Mouse (Mus musculus) neural tube, embryonic 12.5 days (tissue): ENCODE data around the gene Crybg2. TPM values are rescaled to one million over a fixed set of nuclear protein-coding genes. Genes with fewer than 3 reads are reported as not detected.

Experiments
- ATAC-seq: fragments of 200-750 bp; cut with Nextera tagmentation; 2 replicates; pipeline ENCODE4 v1.8.0; 2017; ENCODE audit warnings: low read depth, mild to moderate bottlenecking, moderate TSS enrichment, moderate library complexity; ENCODE audit not compliant: low FRiP score
- H3K27ac ChIP-seq: fragments of 300-500 bp; sonication (generic); 2 replicates; pipeline ENCODE4 v1.5.1; 2016
- H3K27me3 ChIP-seq: fragments of 300-500 bp; sonication (generic); replicated peaks from 2 replicates; pipeline ENCODE4 v1.6.1; 2016; ENCODE audit warnings: mild to moderate bottlenecking
- H3K36me3 ChIP-seq: fragments of 300-500 bp; sonication (generic); 2 replicates; pipeline ENCODE4 v1.6.1; 2016; ENCODE audit warnings: mild to moderate bottlenecking
- H3K4me1 ChIP-seq: fragments of 300-500 bp; sonication (generic); 2 replicates; pipeline ENCODE4 v1.6.1; 2016
- H3K4me2 ChIP-seq: fragments of 300-500 bp; sonication (generic); replicated peaks from 2 replicates; pipeline ENCODE4 v1.6.1; 2016; ENCODE audit warnings: mild to moderate bottlenecking
- H3K4me3 ChIP-seq: fragments of 300-500 bp; sonication (generic); 2 replicates; pipeline ENCODE4 v1.5.1; 2016
- H3K9ac ChIP-seq: fragments of 300-500 bp; sonication (generic); 2 replicates; pipeline ENCODE4 v1.6.1; 2016; ENCODE audit warnings: mild to moderate bottlenecking
- H3K9me3 ChIP-seq: fragments of 300-500 bp; sonication (generic); 2 replicates; pipeline ENCODE4 v1.6.1; 2016; ENCODE audit warnings: mild to moderate bottlenecking
- WGBS: fragments of 180-500 bp; shearing (Covaris S2); methylation state at CpG from one replicate; pipeline ENCODE4 v1.1.7; 2016; 5-methylcytosine and 5-hydroxymethylcytosine counted together
- polyA plus RNA-seq: library from polyadenylated mRNA; unstranded; fragments of >200 nt; fragmentation: Nextera tagmentation; extraction: Ambion mirVana; gene quantifications from 2 replicates; pipeline ENCODE4 v1.2.1, GENCODE M21; 2016

Crybg2 gene
- polyA plus RNA-seq, 1 experiment from 2014 or later = 1.5 TPM

DNA sequence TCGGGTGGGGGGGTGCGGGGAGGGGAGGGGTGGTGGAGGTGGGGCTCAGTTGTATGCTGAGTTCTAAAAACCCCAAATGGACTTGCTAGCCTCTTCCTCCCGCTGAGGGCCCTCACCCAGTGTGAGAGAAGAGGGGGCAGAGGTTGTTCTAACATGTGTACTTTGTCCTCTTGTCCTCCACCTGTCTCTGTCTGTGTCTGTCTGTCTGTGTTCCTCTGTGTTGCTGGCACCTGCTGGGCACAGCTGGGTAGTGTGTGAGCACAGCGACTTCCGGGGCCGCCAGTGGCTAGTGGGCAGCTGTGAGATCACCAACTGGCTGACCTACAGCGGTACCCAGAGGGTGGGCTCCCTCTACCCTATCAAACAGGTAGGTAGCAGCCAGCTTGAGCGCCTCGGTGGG is 28.4 kb downstream of the Crybg2 start:
- Histone ChIP-seq H3K36me3 (no peaks in the 10 kb centered on the region), H3K4me1 (no peaks in the 10 kb centered on the region), H3K9me3 (no peaks in the 10 kb centered on the region), H3K9ac (no peak overlapping the region), H3K27me3 (no peaks in the 10 kb centered on the region), H3K4me3 (no peak overlapping the region), H3K27ac (no peak overlapping the region), H3K4me2 (no peak overlapping the region)
- WGBS = 77% methylated on average over 9 of the region's 9 CpGs
- ATAC-seq = no peak

DNA sequence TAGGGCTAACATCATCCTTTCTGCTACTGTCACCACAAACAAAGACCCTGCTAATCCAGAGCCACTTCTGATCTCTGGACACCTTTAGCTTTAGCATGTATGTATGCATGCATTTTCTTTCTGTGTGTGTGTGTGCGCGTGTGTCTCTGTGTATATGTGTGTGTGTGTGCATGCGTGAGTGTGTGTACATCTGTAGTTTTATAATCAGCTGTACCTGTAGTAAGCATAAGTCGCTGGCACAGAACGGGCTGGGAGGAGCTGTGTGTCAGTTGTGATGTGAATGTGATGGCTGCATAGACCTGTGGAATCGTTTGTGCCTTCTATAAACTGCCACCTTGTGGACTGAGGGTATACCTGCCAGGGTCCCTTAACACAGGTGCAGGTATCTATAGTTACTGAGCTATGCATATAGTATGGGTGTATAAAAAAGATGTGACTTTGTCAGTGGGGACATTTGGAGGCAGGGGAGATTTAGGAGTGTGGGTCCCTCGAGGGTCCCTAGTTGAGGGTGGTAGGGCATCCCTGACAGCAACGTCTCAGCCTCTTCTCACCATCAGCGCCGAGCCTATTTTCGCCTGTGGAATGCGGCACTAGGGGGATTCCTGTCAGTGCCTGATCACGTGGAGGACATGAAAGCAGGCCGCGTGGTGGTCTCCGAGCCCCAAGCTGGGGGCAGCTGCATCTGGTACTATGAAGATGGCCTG is 30.1 kb downstream of the Crybg2 start:
- Histone ChIP-seq H3K4me1 (no peaks in the 10 kb centered on the region), H3K9ac (no peak overlapping the region), H3K9me3 (no peaks in the 10 kb centered on the region), H3K4me2 (no peak overlapping the region), H3K4me3 (no peak overlapping the region), H3K36me3 (no peaks in the 10 kb centered on the region), H3K27me3 (no peaks in the 10 kb centered on the region), H3K27ac (no peak overlapping the region)
- 87% methylated on average over 16 of the region's 16 CpGs for WGBS
- no peak for ATAC-seq

DNA sequence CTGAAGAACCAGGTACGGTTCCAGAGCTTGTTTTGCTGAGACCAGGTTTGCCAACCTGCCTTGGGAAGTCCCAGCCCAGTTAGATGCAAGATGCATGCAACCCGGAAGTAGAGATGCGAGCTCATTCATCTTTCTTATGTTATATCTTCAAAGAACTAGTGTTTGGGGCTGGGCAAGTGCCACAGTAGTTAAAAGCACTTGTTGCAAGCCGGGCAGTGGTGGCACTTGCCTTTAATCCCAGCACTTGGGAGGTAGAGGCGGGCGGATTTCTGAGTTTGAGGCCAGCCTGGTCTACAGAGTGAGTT is 30.6 kb downstream of the Crybg2 start:
- H3K27me3 ChIP-seq = no peaks in the 10 kb centered on the region
- H3K27ac ChIP-seq = no peak overlapping the region
- H3K4me3 ChIP-seq = no peak overlapping the region
- H3K4me1 ChIP-seq = no peaks in the 10 kb centered on the region
- no peak overlapping the region for H3K4me2 ChIP-seq
- no peak for ATAC-seq
- WGBS = 89% methylated on average over 6 of the region's 6 CpGs
- H3K9me3 ChIP-seq = no peaks in the 10 kb centered on the region
- no peak overlapping the region for H3K9ac ChIP-seq
- H3K36me3 ChIP-seq = no peaks in the 10 kb centered on the region

DNA sequence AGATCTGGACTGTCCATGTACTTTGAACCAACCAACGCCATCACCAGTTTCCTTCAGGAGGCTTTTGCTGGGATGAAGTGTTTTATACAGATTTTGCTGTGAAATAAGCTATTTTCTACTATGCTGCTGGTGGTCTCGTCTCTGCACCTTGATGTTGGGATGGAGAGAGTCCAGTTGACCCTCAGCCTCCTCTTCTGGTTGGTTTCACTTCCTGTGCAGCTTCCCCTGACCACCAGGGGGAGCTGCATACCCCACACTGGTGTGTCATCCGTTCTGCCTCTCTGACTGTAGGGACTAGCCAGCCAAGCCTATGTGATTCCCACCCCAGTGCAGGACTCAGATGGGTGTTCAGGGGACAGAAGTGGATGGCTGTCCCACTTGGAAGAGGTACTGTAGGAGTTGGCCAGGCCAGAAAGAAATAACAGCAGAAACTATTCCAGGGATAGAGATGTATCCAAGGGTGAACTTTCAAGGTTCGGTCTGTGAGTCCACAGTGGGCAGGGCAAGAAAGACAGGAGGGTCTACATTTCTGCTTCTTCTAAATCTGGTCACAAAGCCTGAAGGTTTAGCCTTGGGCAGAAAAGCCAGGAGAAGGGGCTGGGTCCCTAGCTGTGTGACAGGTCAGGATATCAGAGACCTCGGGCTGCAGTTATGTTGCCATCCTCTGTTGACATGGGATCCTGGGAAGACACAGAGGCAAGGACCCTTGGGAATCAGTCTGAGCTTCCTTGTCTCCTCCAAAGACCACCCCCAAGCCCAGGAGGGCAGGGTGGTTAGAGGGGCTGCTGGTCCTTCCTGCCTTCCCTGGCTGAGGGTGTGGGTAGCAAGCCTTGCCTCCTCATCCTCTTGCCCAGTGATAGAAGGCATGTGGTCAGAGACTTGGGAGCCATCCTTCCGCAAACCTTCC is 32.0 kb downstream of the Crybg2 start:
- no peak for ATAC-seq
- no peaks in the 10 kb centered on the region for H3K9me3 ChIP-seq
- H3K36me3 ChIP-seq = no peaks in the 10 kb centered on the region
- no peaks in the 10 kb centered on the region for H3K27me3 ChIP-seq
- H3K9ac ChIP-seq = no peak overlapping the region
- 73% methylated on average over 6 of the region's 6 CpGs for WGBS
- H3K27ac ChIP-seq = no peak overlapping the region
- H3K4me1 ChIP-seq = no peaks in the 10 kb centered on the region
- no peak overlapping the region for H3K4me2 ChIP-seq
- H3K4me3 ChIP-seq = no peak overlapping the region

DNA sequence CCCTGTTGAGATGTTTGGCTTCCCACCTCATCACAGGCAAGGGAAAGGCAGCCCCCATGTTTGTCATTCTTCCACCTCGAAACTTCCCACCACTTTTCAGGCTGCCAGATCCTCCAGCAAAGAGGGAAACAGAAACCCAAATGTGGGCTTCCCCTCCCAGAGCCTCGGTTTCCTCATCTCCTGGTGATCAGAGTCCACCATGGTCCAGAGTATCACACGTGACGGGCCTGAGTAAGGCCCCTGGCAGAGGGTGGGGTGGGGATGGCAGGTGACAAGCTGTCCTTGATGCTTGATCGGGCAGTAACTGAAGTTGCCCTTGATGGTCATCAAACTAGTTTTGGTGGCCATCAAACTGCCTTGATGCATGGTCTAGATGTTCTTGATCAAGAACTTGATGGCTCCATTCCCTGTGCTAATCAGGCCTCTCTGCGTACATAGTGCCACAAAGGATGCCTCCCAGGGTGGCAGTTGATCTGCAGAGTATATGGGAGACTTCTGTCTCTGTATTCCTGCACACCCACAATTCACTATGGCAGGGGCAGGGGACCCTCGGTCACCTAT is 33.5 kb downstream of the Crybg2 start:
- Histone ChIP-seq H3K9me3 (no peaks in the 10 kb centered on the region), H3K27me3 (no peaks in the 10 kb centered on the region), H3K9ac (no peak overlapping the region), H3K4me1 (no peaks in the 10 kb centered on the region), H3K27ac (no peak overlapping the region), H3K36me3 (no peaks in the 10 kb centered on the region), H3K4me2 (no peak overlapping the region), H3K4me3 (no peak overlapping the region)
- ATAC-seq = no peak
- 87% methylated on average over 7 of the region's 7 CpGs for WGBS

DNA sequence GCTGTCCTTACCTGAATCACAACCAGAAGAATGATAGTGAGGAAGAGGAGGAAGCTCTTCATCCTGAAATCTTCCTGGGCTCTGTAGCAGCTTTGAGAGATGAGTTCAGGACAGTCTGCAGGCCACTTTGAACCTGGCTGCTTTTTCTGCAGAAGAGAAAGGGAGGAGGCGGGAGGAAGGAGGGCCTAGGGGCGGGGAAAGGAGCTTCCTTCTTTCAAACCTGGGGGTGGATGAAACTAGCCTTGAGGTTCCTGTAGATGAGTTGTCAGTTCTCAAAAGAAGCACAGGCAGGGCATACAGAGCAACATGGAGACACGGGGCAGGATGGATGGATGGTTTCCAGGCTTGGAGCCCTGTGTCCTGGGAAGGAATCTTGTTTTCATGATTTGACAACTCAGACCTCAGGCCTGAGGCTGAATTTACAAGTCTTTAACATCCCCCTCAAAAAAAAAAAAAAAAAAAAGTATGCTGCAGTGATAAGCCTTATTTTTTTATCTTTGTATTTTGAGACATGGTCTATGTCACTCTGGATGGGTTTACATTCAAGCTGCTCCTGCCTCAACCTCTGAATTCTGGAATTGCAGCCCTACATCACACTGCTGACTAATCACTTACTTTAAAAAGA is 34.4 kb downstream of the Crybg2 start, which contains the start of gene Cd52:
Gene Cd52 (minus strand): TSS at position 160 of the 625 bp plus-strand sequence.
- Histone ChIP-seq H3K4me2 (no peak within 1 kb of the TSS), H3K36me3 (no peaks in the 10 kb centered on the region), H3K27ac (no peak within 1 kb of the TSS), H3K4me3 (no peak within 1 kb of the TSS), H3K27me3 (no peaks in the 10 kb centered on the region), H3K9ac (no peak within 1 kb of the TSS), H3K9me3 (no peaks in the 10 kb centered on the region), H3K4me1 (no peaks in the 10 kb centered on the region)
- WGBS = 68% methylated on average over 3 of the region's 3 CpGs
- no peak for ATAC-seq

DNA sequence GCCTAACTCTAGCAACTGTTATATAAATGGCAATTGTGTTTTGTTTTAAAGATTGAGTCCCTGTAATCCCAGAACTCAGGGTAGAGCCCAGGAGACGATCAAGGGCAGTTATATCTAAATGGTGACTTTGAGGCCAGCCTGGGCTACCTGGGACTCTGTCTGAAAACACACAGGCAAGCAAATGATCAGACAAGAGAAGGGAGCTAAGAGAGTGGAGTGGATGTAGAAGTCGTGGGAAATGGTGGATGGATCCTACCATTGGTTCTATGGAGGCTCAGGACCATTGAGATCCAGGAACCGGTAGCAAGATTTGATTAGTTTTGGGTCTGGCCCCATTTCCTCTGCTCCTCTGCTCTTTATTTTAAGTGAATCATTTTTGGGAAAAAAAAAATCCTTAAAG is 35.5 kb downstream of the Crybg2 start:
- ATAC-seq = no peak
- Histone ChIP-seq H3K4me3 (no peak overlapping the region), H3K4me2 (no peak overlapping the region), H3K9me3 (no peaks in the 10 kb centered on the region), H3K36me3 (no peaks in the 10 kb centered on the region), H3K27me3 (no peaks in the 10 kb centered on the region), H3K9ac (no peak overlapping the region), H3K4me1 (no peaks in the 10 kb centered on the region), H3K27ac (no peak overlapping the region)
- WGBS = 91% methylated on average over 3 of the region's 3 CpGs

DNA sequence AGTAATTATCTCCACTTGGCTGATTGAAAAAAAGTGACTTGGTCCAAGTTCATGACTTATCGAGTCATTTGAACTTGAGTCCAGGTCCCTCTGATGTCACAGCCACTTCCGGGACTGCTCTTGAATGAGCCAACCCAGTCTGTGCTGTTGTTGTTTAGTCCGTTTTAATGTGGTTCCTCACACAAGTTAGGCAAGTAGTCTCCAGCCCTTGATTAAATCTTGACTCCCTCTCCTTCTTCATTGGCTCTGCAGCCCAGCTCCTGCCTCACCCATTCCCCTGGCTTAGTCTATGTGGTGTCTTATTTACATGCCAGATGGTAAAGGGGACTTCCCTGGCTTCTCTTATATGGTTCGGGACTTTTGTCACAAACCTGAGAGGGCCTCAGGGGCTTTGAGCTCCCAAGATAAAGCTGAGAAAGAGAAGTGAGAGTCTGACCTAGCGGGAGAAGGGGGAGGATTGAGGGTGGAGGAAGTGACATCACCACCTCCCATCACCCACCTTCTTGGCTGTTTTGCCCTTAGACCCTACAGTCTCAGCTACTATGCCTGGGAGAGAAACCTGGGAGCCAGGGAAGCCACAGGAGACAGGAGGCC is 36.5 kb downstream of the Crybg2 start:
- Histone ChIP-seq H3K36me3 (no peaks in the 10 kb centered on the region), H3K4me1 (no peaks in the 10 kb centered on the region), H3K4me3 (no peak overlapping the region), H3K27ac (no peak overlapping the region), H3K4me2 (no peak overlapping the region), H3K9me3 (no peaks in the 10 kb centered on the region), H3K27me3 (no peaks in the 10 kb centered on the region), H3K9ac (no peak overlapping the region)
- WGBS = 75% methylated on average over 5 of the region's 5 CpGs
- no peak for ATAC-seq

DNA sequence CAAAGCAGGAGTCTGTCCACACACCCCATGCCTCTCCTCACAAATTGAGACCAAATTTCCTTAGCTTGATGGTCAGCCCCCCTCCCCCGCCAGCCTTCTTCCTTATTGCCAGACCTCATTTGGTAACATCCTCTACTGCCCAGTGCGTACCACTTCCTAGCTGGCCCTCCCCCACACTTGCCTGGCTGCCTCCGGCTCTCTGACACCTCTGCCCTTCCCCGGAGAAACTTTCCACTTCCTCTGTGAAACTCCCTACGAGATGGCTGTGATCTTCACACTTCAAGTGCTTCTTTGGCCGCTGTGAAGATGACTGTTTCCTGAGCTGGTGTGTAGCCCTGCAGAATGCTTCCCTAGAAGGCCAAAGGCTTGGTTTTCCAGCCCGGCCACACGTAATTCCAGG is 38.0 kb downstream of the Crybg2 start:
- no peaks in the 10 kb centered on the region for H3K36me3 ChIP-seq
- H3K4me3 ChIP-seq = no peak overlapping the region
- H3K4me2 ChIP-seq = no peak overlapping the region
- no peaks in the 10 kb centered on the region for H3K9me3 ChIP-seq
- H3K9ac ChIP-seq = no peak overlapping the region
- no peak overlapping the region for H3K27ac ChIP-seq
- ATAC-seq = no peak
- peaks cover 8% of the 10 kb centered on the region; the same call in 1 of the 2 replicates for H3K4me1 ChIP-seq
- 69% methylated on average over 8 of the region's 8 CpGs for whole genome bisulfite sequencing
- no peaks in the 10 kb centered on the region for H3K27me3 ChIP-seq

DNA sequence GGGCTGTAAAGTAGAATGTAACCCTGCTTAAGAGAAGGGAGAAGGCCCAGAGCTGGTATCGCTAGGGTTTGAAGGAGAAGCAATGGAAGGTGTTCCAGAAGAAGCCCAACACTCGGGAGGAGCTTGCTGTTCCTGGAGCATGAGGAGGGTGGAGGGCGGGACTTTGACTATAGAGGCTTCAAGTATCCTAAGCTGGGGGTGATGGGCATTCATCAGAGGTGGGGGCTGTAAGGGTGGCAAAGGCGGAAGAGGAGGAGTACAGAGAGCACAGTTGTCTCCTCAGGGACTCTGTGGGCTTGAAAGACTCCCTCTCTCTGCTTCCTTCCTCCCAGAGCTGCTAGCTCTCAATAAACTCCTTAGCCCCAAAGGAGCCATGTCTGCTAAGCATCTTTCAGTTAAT is 39.6 kb downstream of the Crybg2 start:
- H3K4me3 ChIP-seq = no peak overlapping the region
- no peaks in the 10 kb centered on the region; the same call in 1 of the 2 replicates for H3K27me3 ChIP-seq
- H3K9ac ChIP-seq = no peak overlapping the region
- H3K4me1 ChIP-seq = peaks cover 8% of the 10 kb centered on the region; the same call in 1 of the 2 replicates
- H3K36me3 ChIP-seq = no peaks in the 10 kb centered on the region
- no peak for ATAC-seq
- H3K4me2 ChIP-seq = no peak overlapping the region
- WGBS = 84% methylated on average over 4 of the region's 4 CpGs
- no peaks in the 10 kb centered on the region for H3K9me3 ChIP-seq
- H3K27ac ChIP-seq = no peak overlapping the region

DNA sequence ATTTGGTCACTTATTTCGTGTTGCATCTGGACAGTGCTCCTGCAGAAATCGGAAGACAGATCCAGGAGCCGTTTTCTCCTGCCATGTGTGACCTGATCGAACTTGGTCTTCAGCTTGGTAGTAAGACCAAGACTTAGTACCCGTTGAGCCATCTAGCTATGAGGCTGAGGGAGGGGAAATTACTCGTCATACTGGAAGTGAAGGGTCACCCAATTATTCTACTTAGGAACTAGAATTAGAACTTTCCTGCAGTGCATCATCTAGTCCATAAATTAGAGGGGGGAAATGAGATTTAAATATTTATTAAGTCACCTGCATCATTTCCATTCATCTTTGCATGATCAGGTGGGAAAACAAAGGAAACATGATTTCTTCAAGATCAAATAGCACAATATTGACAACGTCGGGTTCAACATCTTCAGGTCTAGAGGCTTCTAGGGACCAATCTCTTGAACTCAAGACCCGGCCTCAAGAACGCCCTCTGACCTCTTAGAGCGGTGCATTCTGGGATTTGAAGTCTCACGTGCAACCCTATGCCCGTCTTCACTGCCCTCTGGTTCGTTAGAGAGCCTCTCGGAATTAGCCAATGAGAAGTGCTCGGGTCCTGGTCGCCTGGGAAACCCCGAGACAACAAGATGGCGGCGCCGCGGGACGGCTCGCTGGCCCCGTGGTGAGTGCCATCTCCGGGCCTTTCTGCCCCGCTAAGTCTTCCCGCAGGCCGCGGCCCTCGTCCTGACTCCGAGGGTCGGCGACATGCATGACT is 41.5 kb downstream of the Crybg2 start, which contains the start of gene Ubxn11:
Gene Ubxn11 (plus strand): TSS at position 592 of the 763 bp plus-strand sequence.
- peak; percentile 96 for ATAC-seq
- Histone ChIP-seq H3K36me3 (no peaks in the 10 kb centered on the region), H3K27ac (no peak within 1 kb of the TSS)

More for the DNA sequence above, 41.5 kb downstream of the Crybg2 start, which contains the start of gene Ubxn11:
- WGBS = 18% methylated on average over 34 of the region's 34 CpGs
- H3K4me3 ChIP-seq = peak within 1 kb of the TSS; percentile 75
- no peaks in the 10 kb centered on the region; the same call in 1 of the 2 replicates for H3K27me3 ChIP-seq
- no peaks in the 10 kb centered on the region for H3K9me3 ChIP-seq
- peak within 1 kb of the TSS; percentile 70 for H3K4me2 ChIP-seq
- H3K4me1 ChIP-seq = peaks cover 15% of the 10 kb centered on the region; the same call in 1 of the 2 replicates
- peak within 1 kb of the TSS; percentile 59 for H3K9ac ChIP-seq
